Mouse (Mus musculus) midbrain, embryonic 16.5 days (tissue): ENCODE measurements around the gene Ccdc61. TPM values are rescaled to one million over a fixed set of nuclear protein-coding genes. Genes with fewer than 3 reads are reported as not detected.

Source experiments
- ATAC-seq: fragments of 200-750 bp; cut with Nextera tagmentation; 2 replicates; pipeline ENCODE4 v1.8.0; 2017; ENCODE audit warnings: moderate TSS enrichment
- H3K27ac ChIP-seq: fragments of 300-500 bp; sonication (generic); 2 replicates; pipeline ENCODE4 v1.5.1; 2014; ENCODE audit warnings: mild to moderate bottlenecking, low read length, mixed read lengths
- H3K27me3 ChIP-seq: fragments of 300-500 bp; sonication (generic); 2 replicates; pipeline ENCODE4 v1.6.1; 2014; ENCODE audit warnings: low read depth, low read length, mixed read lengths; ENCODE audit not compliant: control insufficient read depth, insufficient read depth
- H3K36me3 ChIP-seq: fragments of 300-500 bp; sonication (generic); 2 replicates; pipeline ENCODE4 v1.6.1; 2014; ENCODE audit warnings: mild to moderate bottlenecking, low read length, moderate library complexity, mixed read lengths; ENCODE audit not compliant: control insufficient read depth, insufficient read depth
- H3K4me1 ChIP-seq: fragments of 300-500 bp; sonication (generic); 2 replicates; pipeline ENCODE4 v1.6.1; 2014; ENCODE audit warnings: mild to moderate bottlenecking, low read length, mixed read lengths; ENCODE audit not compliant: control insufficient read depth, insufficient read depth
- H3K4me2 ChIP-seq: fragments of 300-500 bp; sonication (generic); 2 replicates; pipeline ENCODE4 v1.6.1; 2014; ENCODE audit warnings: mild to moderate bottlenecking, low read length, mixed read lengths
- H3K4me3 ChIP-seq: fragments of 300-500 bp; sonication (generic); 2 replicates; pipeline ENCODE4 v1.5.1; 2014; ENCODE audit warnings: low read depth, mild to moderate bottlenecking, low read length, moderate library complexity, mixed read lengths
- H3K9ac ChIP-seq: fragments of 300-500 bp; sonication (generic); 2 replicates; pipeline ENCODE4 v1.6.1; 2014; ENCODE audit warnings: low read depth, low read length, mixed read lengths
- H3K9me3 ChIP-seq: fragments of 300-500 bp; sonication (generic); replicated peaks from 2 replicates; pipeline ENCODE4 v1.6.1; 2014; ENCODE audit warnings: mild to moderate bottlenecking, low read length, mixed read lengths; ENCODE audit not compliant: control insufficient read depth, poor library complexity, severe bottlenecking
- WGBS: fragments of 180-500 bp; shearing (Covaris S2); extraction: QIAGEN DNeasy Blood & Tissue Kit; methylation state at CpG from one replicate; pipeline ENCODE4 v1.1.7; 2014; 5-methylcytosine and 5-hydroxymethylcytosine counted together
- polyA plus RNA-seq: library from polyadenylated mRNA; unstranded; fragments of >200 nt; fragmentation: Nextera tagmentation; extraction: Ambion mirVana; gene quantifications from 2 replicates; pipeline ENCODE4 v1.2.1, GENCODE M21; 2015

Gene Ccdc61
- polyA plus RNA-seq, 1 experiment from 2014 or later: 31.2 TPM

DNA sequence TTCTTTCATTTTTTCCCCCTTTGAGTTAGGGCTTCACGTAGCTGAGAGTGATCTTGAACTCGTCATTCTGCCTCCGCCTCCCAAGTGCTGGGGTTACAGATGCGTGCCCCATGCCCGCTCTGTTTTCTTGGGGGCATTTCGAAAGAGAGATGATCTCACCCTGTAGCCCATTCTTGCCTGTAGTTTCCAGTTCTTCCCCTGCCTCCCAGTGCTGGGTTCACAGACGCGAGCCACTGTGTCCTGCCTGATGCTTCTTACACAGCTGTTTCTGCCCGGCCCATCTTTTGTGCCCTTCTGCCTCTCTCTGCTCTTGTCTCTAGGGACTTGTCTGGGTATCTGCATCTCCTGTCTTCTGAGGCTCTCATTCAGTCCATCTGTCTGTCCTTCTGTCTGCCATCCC is 32.6 kb upstream of the Ccdc61 start:
- WGBS: 36% methylated on average over 9 of the region's 9 CpGs
- Histone ChIP-seq H3K9ac (no peak overlapping the region), H3K4me1 (peaks cover 22% of the 10 kb centered on the region), H3K4me3 (no peak overlapping the region), H3K27me3 (no peaks in the 10 kb centered on the region), H3K4me2 (no peak overlapping the region), H3K27ac (0 out of 2 replicates have a peak overlapping the region, but pooled peaks have one; percentile 0), H3K9me3 (no peaks in the 10 kb centered on the region), H3K36me3 (peaks cover 21% of the 10 kb centered on the region)
- no peak for ATAC-seq

DNA sequence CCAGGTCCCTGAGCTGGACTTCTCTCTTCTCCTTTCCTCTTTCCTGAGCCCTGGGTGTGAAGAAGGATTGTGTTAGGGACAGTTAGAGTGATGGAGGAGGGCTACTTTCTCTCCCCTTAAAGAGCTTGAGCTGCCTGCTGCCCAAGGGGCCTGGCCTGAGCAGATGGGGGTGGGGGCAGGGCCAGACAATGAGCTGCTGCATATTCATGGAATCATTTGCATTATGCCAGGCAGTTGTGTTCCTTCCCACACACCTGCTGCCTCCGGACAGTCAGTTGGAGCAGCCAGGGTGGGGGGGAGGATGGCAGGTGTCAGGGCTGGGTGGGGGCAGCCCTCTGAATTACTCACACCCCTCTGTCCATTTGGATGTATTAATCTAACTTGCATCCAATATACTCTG is 32.2 kb upstream of the Ccdc61 start:
- peak; percentile 46 for ATAC-seq
- H3K27ac ChIP-seq: peak overlapping the region; percentile 48; the same call in 1 of the 2 replicates
- peaks cover 17% of the 10 kb centered on the region for H3K36me3 ChIP-seq
- H3K4me1 ChIP-seq: peaks cover 22% of the 10 kb centered on the region
- WGBS: 0% methylated on average over 1 of the region's 1 CpGs
- no peak overlapping the region for H3K4me3 ChIP-seq
- H3K9me3 ChIP-seq: no peaks in the 10 kb centered on the region
- H3K27me3 ChIP-seq: no peaks in the 10 kb centered on the region
- H3K9ac ChIP-seq: peak overlapping the region; percentile 27; the same call in 1 of the 2 replicates
- peak overlapping the region; percentile 5; the same call in 1 of the 2 replicates for H3K4me2 ChIP-seq

GRCm38 (mm10) chr7:18927759-18928158 is 17.5 kb upstream of the Ccdc61 start:
- ATAC-seq: no peak
- peak overlapping the region; percentile 86 for H3K4me3 ChIP-seq
- H3K9ac ChIP-seq: peak overlapping the region; percentile 93
- H3K4me1 ChIP-seq: peaks cover 68% of the 10 kb centered on the region
- H3K27me3 ChIP-seq: no peaks in the 10 kb centered on the region
- H3K4me2 ChIP-seq: peak overlapping the region; percentile 65
- 43% methylated on average over 3 of the region's 3 CpGs for WGBS
- H3K9me3 ChIP-seq: no peaks in the 10 kb centered on the region
- no peaks in the 10 kb centered on the region for H3K36me3 ChIP-seq
- peak overlapping the region; percentile 35; the same call in 1 of the 2 replicates for H3K27ac ChIP-seq

DNA sequence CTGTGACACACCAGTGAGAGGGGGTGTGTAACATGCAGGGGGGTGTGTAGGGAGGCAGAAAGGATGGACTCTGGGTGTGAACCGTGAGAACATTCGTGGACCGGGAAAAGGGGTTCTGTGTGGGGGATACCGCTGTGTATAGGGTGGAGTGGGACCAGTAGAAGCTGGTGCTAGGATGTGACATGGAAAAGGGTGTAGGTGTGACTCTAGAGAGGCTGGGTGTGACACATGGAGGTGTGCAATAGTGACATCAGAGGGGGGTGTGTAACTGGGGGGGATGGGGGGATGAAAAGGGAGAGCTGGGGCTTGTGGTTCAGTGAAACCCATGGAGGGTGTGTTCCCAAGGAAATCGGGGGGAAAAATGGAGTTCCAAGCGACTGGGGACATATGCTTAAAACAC is 16.7 kb upstream of the Ccdc61 start:
- Histone ChIP-seq H3K36me3 (no peaks in the 10 kb centered on the region), H3K9ac (peak overlapping the region; percentile 93), H3K9me3 (no peaks in the 10 kb centered on the region), H3K27ac (peak overlapping the region; percentile 97), H3K4me3 (peak overlapping the region; percentile 86), H3K4me1 (peaks cover 68% of the 10 kb centered on the region), H3K27me3 (no peaks in the 10 kb centered on the region), H3K4me2 (peak overlapping the region; percentile 65)
- WGBS: 37% methylated on average over 6 of the region's 6 CpGs
- ATAC-seq: peak; percentile 2

DNA sequence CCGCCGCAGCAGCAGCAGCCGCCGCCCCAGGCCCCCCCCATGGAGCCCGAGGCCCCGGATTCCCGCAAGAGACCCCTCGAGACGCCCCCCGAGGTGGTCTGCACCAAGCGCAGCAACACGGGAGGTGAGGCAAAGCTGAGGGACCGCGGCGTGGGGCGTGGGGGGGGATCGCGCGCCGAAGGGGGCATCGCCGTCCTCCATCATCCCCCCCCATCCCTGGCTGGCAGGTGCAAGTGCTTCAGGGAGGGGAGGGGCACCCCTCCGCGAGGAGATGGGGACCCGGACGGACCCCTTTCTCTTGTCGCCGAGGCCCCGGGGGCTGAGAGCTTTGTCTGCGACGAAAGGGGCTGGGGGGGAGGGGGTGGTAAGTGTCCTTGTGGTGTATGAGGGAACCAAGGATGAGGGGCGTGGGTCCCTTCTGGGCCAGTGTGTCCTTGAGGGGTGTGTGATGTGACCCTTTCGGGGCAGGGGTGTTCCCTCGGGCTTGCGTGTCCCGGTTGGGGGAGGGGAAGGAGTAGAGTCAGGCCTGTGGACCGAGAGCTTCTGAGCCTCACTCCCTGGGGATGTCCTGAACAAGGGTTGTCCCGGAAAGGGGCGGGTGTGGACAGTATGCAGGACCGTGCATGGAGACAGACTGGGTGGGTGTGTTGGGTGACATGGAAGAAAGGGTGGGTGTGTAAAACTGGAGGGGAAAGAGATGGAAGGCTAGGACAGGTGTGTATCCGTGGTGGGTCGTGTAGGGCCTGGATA is 16.0 kb upstream of the Ccdc61 start:
- Histone ChIP-seq H3K9me3 (no peaks in the 10 kb centered on the region), H3K27me3 (no peaks in the 10 kb centered on the region), H3K36me3 (no peaks in the 10 kb centered on the region), H3K4me3 (peak overlapping the region; percentile 86), H3K9ac (peak overlapping the region; percentile 93), H3K4me2 (peak overlapping the region; percentile 65), H3K27ac (peak overlapping the region; percentile 97), H3K4me1 (peaks cover 67% of the 10 kb centered on the region)
- ATAC-seq: peak; percentile 7
- under 1% methylated on average over 38 of the region's 42 CpGs for WGBS

DNA sequence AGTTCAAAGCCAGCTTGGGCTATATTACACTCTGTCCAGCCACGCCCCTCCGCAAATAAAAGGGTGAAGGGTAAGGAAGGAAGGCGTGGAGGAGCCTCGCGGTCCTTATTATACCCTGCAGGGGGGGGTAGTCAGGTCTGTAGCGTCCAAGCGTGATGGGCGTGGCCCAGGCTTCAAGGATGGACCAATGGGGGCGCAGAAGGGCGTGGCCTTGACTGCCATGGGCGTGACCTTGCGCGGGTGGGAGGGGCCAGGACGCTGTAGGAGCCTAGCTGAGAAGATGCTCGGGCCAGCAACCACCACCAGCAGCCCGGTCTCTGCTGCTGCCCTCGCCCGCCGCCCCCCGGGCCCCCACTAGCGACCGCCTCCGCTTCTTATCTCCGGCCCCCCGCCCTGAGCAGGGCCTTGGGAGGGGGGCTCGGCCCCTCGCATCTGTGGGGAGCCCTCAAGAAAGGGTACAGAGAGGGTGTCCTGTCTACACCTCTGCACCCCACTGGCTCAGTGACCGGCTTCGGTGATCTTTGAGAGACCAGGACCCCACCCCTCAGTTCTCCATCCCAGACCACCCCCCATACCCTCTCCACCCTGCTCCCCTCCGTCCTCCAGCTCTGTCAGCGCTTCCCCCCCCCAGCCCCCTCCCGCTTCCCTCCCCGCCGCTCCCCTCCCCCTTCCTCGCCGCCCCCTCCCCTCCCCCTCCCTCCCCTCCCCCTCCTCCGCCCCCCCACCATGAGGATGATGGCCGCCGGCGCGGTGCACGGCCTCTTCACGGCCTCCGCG is 15.1 kb upstream of the Ccdc61 start, which contains the start of gene Nova2:
Gene Nova2 (plus strand): TSS at position 727 of the 777 bp plus-strand sequence.
- ATAC-seq: peak; percentile 77
- H3K4me1 ChIP-seq: peaks cover 70% of the 10 kb centered on the region

GRCm38 (mm10) chr7:18924321-18924720 is 14.1 kb upstream of the Ccdc61 start:
- Histone ChIP-seq H3K27me3 (no peaks in the 10 kb centered on the region), H3K4me2 (peak overlapping the region; percentile 59), H3K4me3 (peak overlapping the region; percentile 86; the same call in 1 of the 2 replicates), H3K36me3 (no peaks in the 10 kb centered on the region), H3K9ac (peak overlapping the region; percentile 43), H3K27ac (peak overlapping the region; percentile 97), H3K4me1 (peaks cover 63% of the 10 kb centered on the region), H3K9me3 (no peaks in the 10 kb centered on the region)
- 1% methylated on average over 8 of the region's 8 CpGs for WGBS
- no peak for ATAC-seq

More for the DNA sequence above, 15.1 kb upstream of the Ccdc61 start, which contains the start of gene Nova2:
- Histone ChIP-seq H3K9me3 (no peaks in the 10 kb centered on the region), H3K36me3 (no peaks in the 10 kb centered on the region), H3K27ac (peak within 1 kb of the TSS; percentile 97), H3K4me2 (peak within 1 kb of the TSS; percentile 65), H3K27me3 (no peaks in the 10 kb centered on the region), H3K4me3 (peak within 1 kb of the TSS; percentile 86), H3K9ac (peak within 1 kb of the TSS; percentile 93)
- WGBS: 0% methylated on average over 21 of the region's 45 CpGs

GRCm38 (mm10) chr7:18923711-18924191 is 13.5 kb upstream of the Ccdc61 start:
- H3K4me3 ChIP-seq: peak overlapping the region; percentile 4; the same call in 1 of the 2 replicates
- WGBS: 15% methylated on average over 4 of the region's 4 CpGs
- peak overlapping the region; percentile 59 for H3K4me2 ChIP-seq
- peak overlapping the region; percentile 43 for H3K9ac ChIP-seq
- peak; percentile 19 for ATAC-seq
- H3K27me3 ChIP-seq: no peaks in the 10 kb centered on the region
- no peaks in the 10 kb centered on the region for H3K36me3 ChIP-seq
- no peaks in the 10 kb centered on the region for H3K9me3 ChIP-seq
- peak overlapping the region; percentile 97 for H3K27ac ChIP-seq
- peaks cover 61% of the 10 kb centered on the region for H3K4me1 ChIP-seq
